Mouse (Mus musculus) heart, adult 2 months (tissue): Measurements from ENCODE around the gene Nudt1. TPM values are rescaled to one million over a fixed set of nuclear protein-coding genes. Genes with fewer than 3 reads are reported as not detected.

Experiments used
- DNase-seq, 2 experiments: peaks; one replicate each; pipeline ENCODE4 v3.0.0; 2021
- H3K27ac ChIP-seq: fragments of 200-600 bp; 2 replicates; pipeline ENCODE4 v1.8.1; 2022
- H3K27me3 ChIP-seq: fragments of 200-500 bp; 2 replicates; pipeline ENCODE4 v1.6.1; 2012; ENCODE audit warnings: mild to moderate bottlenecking, low read length, inconsistent platforms, mixed read lengths; ENCODE audit not compliant: control insufficient read depth, insufficient read depth
- H3K36me3 ChIP-seq: fragments of 200-500 bp; 2 replicates; pipeline ENCODE4 v1.6.1; 2012; ENCODE audit warnings: low read length, inconsistent platforms; ENCODE audit not compliant: control insufficient read depth, insufficient read depth
- H3K4me1 ChIP-seq: fragments of 200-500 bp; 2 replicates; pipeline ENCODE4 v1.6.1; 2011; ENCODE audit warnings: low read length; ENCODE audit not compliant: control insufficient read depth, insufficient read depth
- H3K4me3 ChIP-seq: fragments of 200-600 bp; 2 replicates; pipeline ENCODE4 v1.8.1; 2022
- H3K79me2 ChIP-seq: fragments of 200-500 bp; replicated peaks from 2 replicates; pipeline ENCODE4 v1.6.1; 2012; ENCODE audit warnings: mild to moderate bottlenecking, inconsistent platforms, low read length, moderate library complexity, mixed read lengths; ENCODE audit not compliant: control insufficient read depth, insufficient read depth
- H3K9ac ChIP-seq: fragments of 200-500 bp; 2 replicates; pipeline ENCODE4 v1.6.1; 2012; ENCODE audit warnings: low read depth, mild to moderate bottlenecking, control low read depth, inconsistent platforms, low read length, mixed read lengths
- CTCF ChIP-seq: fragments of 200-600 bp; IDR thresholded peaks from 2 replicates; pipeline ENCODE4 v1.8.1; 2022; ENCODE audit warnings: antibody characterized with exemption, mild to moderate bottlenecking, moderate library complexity
- EP300 ChIP-seq: fragments of 200-500 bp; IDR thresholded peaks from 2 replicates; pipeline ENCODE4 v1.6.1; 2011; ENCODE audit warnings: low read depth, low read length, control low read depth; ENCODE audit not compliant: insufficient read depth
- POLR2A ChIP-seq: fragments of 200-500 bp; IDR thresholded peaks from 2 replicates; pipeline ENCODE4 v1.6.1; 2011; ENCODE audit warnings: mild to moderate bottlenecking, low read depth, low read length, control low read depth; ENCODE audit not compliant: insufficient read depth
- WGBS: fragments of 180-500 bp; shearing (Covaris S2); methylation state at CpG from one replicate; pipeline ENCODE4 v1.1.7; 2018; 5-methylcytosine and 5-hydroxymethylcytosine counted together
- intact Hi-C: fragments of 180-260 bp; cut with DNase I; formaldehyde crosslinking; loops from one replicate; pipeline ENCODE4 v1.15.1; 2025
- long read RNA-seq: library from polyadenylated mRNA; stranded (forward); transcript quantifications from one replicate; pipeline ENCODE4 v2.0.0, GENCODE M21; 2021
- polyA plus RNA-seq: library from polyadenylated mRNA; depleted of rRNA; stranded (reverse); fragments of >200 nt; gene quantifications from 2 replicates; pipeline ENCODE4 v1.2.3, GENCODE M21; 2012; rRNA removed
- total RNA-seq, 2 experiments: library from RNA; stranded (reverse); gene quantifications; 2 replicates each; pipeline ENCODE4 v1.2.3; 2021

Nudt1 gene
- total RNA-seq (10 to 100 TPM in 1 of 2 experiments, 1 to 10 TPM in 1; 6.5 to 10.0 TPM), polyA plus RNA-seq (8.7 and 12.4 TPM in 2 replicates)
- long read RNA-seq, transcript Nudt1-202 (4 exons, 952 nt): major isoform, 5 of 7 reads
- long read RNA-seq, partial matches to known transcripts: 2 of 7 reads
- long read RNA-seq, other reads (novel, unspliced or antisense): 0 of 7 reads

DNA sequence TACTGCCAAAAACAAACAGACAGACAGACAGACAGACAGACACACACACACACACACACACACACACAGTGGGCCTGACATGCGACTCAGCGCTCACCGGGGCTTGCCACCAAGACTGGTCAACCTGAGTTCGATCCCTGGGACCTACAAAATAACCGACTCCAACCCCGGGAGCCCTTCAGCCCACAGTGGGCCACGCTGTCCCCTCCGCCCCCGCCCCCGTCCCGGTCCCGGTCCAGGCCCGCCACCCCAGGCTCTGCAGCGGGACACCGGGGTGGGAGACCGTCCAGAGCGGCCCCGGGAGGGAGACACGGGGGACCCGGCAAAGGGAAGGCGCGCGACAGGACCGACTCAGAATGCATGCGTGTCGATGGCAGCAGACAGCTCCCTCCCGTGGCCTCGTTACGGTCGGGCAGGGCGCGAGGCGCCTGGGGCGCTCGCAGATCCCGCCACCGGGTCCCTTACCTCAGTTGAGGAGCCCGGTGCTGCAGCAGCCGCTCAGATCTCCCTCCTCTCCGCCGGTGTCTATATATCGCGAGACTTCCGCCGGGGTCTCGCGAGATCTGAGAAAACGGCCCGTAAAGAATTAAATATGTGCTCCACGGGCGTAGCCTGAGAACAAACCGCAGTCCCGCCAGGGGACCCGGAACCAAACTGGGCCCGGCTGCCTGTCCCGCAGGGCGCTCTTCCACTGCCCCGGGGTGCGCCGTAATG lies at the start of gene Nudt1, which contains the start of gene Mad1l1:
Nudt1 (plus strand) TSS at position 615 of the 714 bp plus-strand sequence.
Mad1l1 (minus strand) TSS at position 511 of the 714 bp plus-strand sequence.
- peak within 1 kb of the TSS; percentile 98 for H3K9ac ChIP-seq
- under 1% methylated on average over 60 of the region's 60 CpGs for WGBS
- peaks cover 6% of the 10 kb centered on the region for H3K79me2 ChIP-seq
- TF ChIP-seq POLR2A (peak; percentile 79), EP300 (no peak), CTCF (peak; percentile 54)
- DNase-seq: peak; percentile 94 to 96
- intact Hi-C loops: no loop called here
- no peaks in the 10 kb centered on the region for H3K36me3 ChIP-seq
- H3K27me3 ChIP-seq: no peaks in the 10 kb centered on the region
- H3K27ac ChIP-seq: peak within 1 kb of the TSS; percentile 91
- peak within 1 kb of the TSS; percentile 64 for H3K4me3 ChIP-seq
- H3K4me1 ChIP-seq: peaks cover 2% of the 10 kb centered on the region

DNA sequence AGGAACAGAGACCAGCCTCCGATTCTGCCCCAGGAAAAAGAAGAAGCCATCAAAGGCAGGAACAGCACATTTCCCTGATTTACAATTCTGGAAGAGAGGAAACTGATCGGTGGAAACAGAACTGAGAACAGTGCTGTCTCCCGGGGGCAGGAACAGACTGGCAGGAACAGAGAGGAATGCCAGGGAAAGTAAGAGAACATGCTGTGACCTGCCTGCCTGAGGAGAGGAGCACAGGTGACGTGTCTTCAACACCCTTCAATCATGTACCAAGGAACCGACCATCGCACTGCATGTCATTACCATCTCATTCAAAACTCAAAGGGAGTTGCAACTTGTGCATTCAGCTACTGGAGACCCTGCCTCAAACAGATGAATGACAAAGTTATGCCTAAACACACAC lies 44.7 kb upstream of the Nudt1 start:
- TF ChIP-seq POLR2A: no peak
- no peak for TF ChIP-seq CTCF
- no peak for TF ChIP-seq EP300
- no peak for DNase-seq
- no peak overlapping the region for H3K4me3 ChIP-seq
- intact Hi-C loops: no loop called here
- H3K27me3 ChIP-seq: no peaks in the 10 kb centered on the region
- no peak overlapping the region for H3K9ac ChIP-seq
- no peaks in the 10 kb centered on the region for H3K4me1 ChIP-seq
- H3K36me3 ChIP-seq: no peaks in the 10 kb centered on the region
- 78% methylated on average over 6 of the region's 6 CpGs for WGBS
- no peaks in the 10 kb centered on the region for H3K79me2 ChIP-seq
- H3K27ac ChIP-seq: no peak overlapping the region

DNA sequence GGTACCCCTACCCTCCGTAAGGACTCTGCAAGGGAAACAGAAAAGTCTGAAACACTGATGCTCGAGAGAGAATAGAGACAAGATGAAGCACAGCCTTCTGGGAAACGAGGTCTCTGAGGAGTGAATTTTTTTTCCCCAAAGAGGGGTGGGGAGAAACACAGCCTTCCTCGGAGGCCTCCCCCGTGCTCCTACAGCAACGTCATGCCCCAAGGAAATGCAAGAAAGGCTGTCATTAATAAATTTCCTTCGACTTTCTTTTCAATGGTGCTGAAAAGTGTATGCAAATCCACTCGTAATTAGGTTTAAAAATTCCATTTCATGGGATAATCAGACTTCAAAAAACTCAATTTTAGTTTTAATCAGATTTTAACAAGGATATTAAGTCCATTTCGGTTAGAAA lies 41.3 kb upstream of the Nudt1 start:
- Histone ChIP-seq H3K4me1 (no peaks in the 10 kb centered on the region), H3K79me2 (peaks cover 1% of the 10 kb centered on the region; the same call in 1 of the 2 replicates), H3K9ac (no peak overlapping the region), H3K4me3 (no peak overlapping the region), H3K27ac (no peak overlapping the region), H3K27me3 (no peaks in the 10 kb centered on the region), H3K36me3 (no peaks in the 10 kb centered on the region)
- TF ChIP-seq EP300 (no peak), CTCF (no peak), POLR2A (no peak)
- WGBS: 85% methylated on average over 9 of the region's 9 CpGs
- intact Hi-C loops: no loop called here
- no peak for DNase-seq

DNA sequence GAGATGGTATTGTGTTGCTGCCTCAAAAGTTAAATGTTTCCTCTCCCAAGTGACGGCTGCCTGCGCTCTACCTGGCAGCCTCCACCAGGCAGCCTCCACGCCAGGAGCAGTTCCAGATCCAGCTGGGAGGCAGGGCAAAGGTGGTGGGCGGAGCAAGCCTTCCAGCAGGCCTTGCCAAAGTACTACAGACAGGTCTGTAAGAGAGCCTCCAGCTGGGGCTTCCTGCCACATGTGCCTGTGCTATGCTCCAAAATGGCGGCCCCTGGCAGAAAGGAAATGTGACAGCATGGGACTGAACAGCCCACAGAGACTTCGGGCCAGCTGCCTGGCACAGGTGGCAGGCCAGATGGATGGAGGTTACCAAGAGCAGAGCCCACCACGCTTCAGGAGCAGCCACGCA lies 39.1 kb upstream of the Nudt1 start:
- DNase-seq: peak in 1 of 2 experiments; percentile 16
- Histone ChIP-seq H3K4me1 (no peaks in the 10 kb centered on the region), H3K4me3 (no peak overlapping the region), H3K9ac (no peak overlapping the region), H3K27ac (no peak overlapping the region), H3K27me3 (no peaks in the 10 kb centered on the region), H3K36me3 (no peaks in the 10 kb centered on the region), H3K79me2 (peaks cover 1% of the 10 kb centered on the region; the same call in 1 of the 2 replicates)
- WGBS: 92% methylated on average over 8 of the region's 8 CpGs
- intact Hi-C loops: no loop called here
- no peak for TF ChIP-seq POLR2A
- no peak for TF ChIP-seq CTCF
- no peak for TF ChIP-seq EP300

DNA sequence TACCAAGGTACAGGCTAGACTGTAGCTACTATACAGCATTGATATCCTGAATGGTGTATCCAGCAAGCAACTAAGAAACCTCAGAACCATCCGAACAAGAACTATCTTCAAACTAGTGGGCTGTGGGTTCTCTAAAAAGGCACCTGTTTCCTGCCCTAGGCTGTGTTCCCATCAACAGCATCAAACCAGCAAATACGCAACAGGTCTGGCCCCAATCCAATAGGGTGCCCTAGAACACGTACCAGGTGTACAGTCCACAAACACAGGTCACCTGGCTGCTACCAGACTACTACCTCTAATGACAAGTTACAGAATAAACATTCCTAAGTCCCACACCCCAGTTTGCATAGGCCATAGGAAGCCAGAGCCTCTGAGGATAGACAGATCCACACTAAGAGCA lies 38.6 kb upstream of the Nudt1 start:
- TF ChIP-seq EP300: no peak
- no peak for TF ChIP-seq CTCF
- no peak for TF ChIP-seq POLR2A
- DNase-seq: no peak
- no peak overlapping the region for H3K27ac ChIP-seq
- intact Hi-C loops: no loop called here
- no peak overlapping the region for H3K4me3 ChIP-seq
- H3K4me1 ChIP-seq: no peaks in the 10 kb centered on the region
- H3K36me3 ChIP-seq: no peaks in the 10 kb centered on the region
- H3K9ac ChIP-seq: no peak overlapping the region
- no peaks in the 10 kb centered on the region for H3K27me3 ChIP-seq
- H3K79me2 ChIP-seq: peaks cover 1% of the 10 kb centered on the region; the same call in 1 of the 2 replicates
- 98% methylated on average over 3 of the region's 3 CpGs for WGBS

DNA sequence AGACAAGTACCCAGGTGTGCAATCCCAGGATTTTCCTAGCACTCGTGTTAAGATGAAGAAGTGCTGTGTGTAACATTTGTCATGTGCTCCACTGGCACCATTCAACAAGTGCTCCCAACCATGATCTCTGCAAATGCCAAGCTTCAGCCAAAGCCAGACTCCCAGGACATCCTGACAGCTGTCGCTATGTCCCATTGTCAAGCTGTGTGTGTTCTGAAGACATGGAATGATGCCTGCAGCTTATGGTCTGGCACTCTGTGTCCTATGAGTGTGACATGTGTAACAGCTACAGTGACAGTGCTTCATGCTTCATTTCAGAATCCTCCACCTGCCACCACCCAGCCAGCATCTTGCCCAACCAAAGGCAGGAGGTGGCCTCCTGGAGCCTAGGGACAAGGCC lies 37.4 kb upstream of the Nudt1 start:
- H3K4me3 ChIP-seq: no peak overlapping the region
- H3K9ac ChIP-seq: no peak overlapping the region
- H3K4me1 ChIP-seq: no peaks in the 10 kb centered on the region
- intact Hi-C loops: no loop called here
- DNase-seq: no peak
- 95% methylated on average over 2 of the region's 2 CpGs for WGBS
- no peak overlapping the region for H3K27ac ChIP-seq
- H3K79me2 ChIP-seq: peaks cover 1% of the 10 kb centered on the region; the same call in 1 of the 2 replicates
- H3K27me3 ChIP-seq: no peaks in the 10 kb centered on the region
- TF ChIP-seq CTCF: no peak
- TF ChIP-seq EP300: no peak
- TF ChIP-seq POLR2A: no peak
- H3K36me3 ChIP-seq: no peaks in the 10 kb centered on the region
